Mouse (Mus musculus) c-Kit-positive CD71-positive TER-119-negative erythroid progenitor cells, embryonic 14.5 days (primary cell): ENCODE data around the gene Zbp1.

Source experiments
- DNase-seq: peaks from one replicate; pipeline ENCODE4 v3.0.0-alpha.2; 2013; ENCODE audit warnings: low read depth

Gene Zbp1

DNA sequence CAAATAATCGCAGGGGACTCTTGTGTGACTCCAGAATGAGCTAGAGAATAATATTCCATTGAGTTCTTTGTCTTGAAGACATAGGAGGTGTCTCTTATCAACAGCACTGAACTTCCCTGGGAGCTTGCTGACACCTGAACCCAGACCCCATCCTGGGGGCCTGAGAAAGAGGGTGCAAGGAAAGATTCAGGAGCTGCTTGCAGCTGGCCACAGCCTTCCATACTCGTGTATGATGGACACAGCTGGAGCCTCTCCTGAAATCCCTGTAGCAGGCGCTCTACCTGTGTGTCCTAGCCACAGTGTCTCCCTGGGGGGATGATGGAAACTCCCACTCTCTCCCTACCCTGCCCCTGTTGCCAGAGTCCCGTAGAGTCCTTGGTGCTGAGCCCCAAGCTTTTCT lies 6.5 kb downstream of the Zbp1 start:
- no peak for DNase-seq

DNA sequence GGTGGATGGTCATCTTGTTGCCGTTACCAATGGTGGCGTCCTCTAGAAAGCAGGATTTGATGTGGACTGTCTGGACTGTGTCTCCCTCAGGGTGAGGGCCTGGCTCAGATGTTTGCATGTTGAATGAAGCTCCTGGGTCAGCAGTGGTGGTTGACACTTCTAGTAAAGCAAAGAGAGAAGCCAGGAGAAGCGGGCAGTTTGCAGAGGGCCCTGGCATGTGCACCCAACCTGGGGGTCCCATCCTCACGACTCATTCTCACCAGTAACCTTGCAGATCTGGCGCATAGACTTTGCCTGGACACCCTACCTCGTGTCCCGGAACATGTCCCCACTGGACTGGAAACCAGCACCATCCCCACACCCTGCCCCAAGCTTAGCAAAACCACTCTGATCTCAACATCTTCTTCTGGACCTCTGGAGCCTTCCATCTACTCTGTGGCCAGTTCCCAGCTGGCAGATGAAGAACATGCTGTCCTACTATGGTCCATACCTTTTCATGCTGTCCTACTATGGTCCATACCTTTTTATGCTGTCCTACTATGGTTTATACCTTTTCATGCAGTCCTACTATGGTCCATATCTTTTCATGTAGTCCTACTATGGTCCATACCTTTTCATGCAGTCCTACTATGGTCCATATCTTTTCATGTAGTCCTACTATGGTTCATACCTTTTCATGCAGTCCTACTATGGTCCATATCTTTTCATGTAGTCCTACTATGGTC lies 9.5 kb downstream of the Zbp1 start:
- no peak for DNase-seq

DNA sequence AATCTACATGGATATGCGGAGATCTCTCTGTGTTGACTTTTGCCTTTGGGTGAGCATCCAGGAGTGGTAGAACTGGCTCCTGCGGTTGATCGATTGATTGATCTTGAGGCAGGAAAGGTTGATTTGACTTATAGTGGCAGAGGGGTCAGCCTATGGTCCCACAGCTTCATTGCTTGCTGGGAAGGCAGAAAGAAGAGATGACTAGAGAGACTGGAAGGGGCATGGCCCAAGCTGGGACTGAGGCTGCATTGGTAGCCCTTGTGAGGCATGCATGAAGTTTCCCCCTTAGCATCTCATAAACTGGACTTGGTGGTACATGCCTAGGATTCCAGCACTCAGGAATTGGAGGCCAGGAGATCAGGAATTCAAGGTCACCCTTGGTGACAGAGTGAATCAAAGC lies 11.7 kb downstream of the Zbp1 start:
- no peak for DNase-seq

DNA sequence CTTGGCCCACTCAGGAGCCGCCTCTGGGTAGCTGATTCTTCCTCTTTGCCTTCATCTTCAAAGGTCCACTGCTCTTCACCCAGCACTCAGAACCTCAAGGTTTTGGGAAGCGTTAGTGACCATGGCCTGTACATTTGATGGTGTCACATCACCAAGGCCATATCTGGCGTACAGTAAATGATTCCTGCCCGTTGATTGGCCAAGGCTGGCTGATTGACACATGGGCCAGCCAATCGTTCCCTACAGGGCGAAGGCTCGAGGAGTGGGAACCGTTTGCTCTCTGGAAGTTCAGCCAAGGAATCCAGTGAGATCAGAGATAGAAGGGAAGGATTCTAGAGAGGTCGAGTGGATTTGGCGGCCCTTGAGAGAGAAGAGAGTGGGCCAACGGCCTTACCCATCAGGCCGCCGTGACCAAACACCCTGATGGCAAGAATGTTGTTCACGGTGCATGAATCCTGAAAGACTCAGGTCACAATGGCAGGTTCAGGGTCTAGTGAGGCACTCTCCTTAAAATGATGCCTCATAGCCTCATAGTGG lies 13.1 kb downstream of the Zbp1 start:
- DNase-seq, result no peak

- DNase-seq, result no peak
Measured at GRCm38 (mm10) chr2:173204671-173205070, 14.1 kb downstream of the Zbp1 start.

- no peak for DNase-seq
Measured at GRCm38 (mm10) chr2:173203726-173204125, 15.0 kb downstream of the Zbp1 start.

GRCm38 (mm10) chr2:173202924-173203689 lies 15.6 kb downstream of the Zbp1 start:
- DNase-seq, result no peak

DNA sequence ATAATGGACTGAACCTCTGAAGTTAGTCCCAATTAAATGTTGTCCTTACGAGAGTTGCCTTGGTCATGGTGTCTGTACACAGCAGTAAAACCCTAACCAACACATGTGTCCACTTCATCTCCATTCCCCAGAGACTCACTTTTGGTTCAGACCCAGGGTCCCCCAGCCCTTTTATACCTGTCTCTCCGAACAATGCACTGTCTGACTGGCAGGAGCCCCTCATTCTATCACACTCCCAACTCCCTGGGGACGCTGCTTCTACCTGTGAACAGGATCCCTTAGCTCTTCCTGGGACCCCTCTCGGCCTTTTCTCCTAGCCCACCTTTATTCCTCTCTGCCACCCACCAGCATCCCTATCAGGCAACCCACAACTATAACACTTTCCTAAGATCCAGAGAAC lies 23.9 kb downstream of the Zbp1 start:
- DNase-seq, result no peak

GRCm38 (mm10) chr2:173187182-173187855 lies 31.4 kb downstream of the Zbp1 start:
- DNase-seq, result no peak

DNA sequence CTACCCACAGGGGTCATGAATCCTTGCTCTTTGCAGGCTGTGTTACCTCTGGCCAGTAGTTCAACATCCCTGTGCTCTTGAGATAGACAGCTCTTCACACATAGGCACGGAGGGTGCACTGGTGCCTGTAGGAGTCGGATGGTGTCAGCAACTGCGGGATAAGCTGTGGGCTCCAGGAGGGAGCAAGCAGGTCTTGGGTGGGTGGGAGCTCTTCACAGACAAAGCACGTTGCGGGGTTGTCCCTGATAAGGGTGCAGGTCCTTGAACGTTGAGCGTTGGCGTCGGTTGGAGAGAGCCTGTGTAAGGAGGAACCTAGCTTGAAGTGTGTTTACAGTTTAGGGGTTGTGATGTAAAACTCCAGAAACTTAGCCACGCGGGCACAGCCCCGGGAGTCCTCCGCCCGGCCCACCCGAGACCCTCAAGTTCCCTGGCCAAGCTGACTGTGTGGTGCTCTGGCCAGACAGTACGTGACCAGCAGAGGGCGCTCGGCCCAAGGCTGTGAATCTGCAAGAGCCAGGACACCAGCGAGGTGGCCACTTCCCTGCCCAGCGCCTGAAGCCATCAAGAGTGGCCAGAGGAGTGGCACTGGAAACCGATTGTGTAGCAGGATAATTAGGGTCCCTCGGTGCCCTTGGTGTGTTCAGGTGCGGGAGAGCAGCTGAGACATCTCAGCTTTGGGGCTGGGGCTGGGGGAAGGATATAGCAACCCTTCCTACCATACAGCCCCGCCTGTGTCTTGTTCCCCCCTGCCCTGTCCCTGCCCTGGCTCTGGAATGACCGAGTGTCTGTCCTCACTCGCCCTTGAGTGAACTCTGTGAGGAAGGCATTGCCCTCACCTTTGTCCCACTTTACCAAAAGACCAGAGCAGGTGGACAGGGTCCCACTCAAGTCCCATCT lies 32.4 kb downstream of the Zbp1 start:
- peak; percentile 42 for DNase-seq

DNA sequence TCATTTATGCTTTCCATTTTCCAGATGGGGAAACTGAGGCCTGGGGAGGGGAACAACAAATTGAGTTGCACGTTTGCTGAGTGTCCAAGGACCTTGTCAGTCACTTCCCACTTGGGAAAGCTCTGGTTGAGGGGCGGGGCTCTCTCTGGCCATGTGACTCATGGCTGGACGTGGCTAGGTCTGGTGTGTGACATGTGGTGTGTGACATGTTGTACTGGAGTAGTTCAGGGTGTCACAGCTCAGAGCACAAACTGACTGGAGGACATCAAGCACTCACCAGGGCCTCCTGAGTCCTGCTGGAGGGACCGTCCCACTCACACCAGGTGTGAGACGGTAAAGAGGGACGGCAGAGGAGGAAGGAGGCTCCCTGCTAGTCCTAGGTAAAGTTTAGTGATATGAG lies 33.4 kb downstream of the Zbp1 start:
- DNase-seq, result no peak

DNA sequence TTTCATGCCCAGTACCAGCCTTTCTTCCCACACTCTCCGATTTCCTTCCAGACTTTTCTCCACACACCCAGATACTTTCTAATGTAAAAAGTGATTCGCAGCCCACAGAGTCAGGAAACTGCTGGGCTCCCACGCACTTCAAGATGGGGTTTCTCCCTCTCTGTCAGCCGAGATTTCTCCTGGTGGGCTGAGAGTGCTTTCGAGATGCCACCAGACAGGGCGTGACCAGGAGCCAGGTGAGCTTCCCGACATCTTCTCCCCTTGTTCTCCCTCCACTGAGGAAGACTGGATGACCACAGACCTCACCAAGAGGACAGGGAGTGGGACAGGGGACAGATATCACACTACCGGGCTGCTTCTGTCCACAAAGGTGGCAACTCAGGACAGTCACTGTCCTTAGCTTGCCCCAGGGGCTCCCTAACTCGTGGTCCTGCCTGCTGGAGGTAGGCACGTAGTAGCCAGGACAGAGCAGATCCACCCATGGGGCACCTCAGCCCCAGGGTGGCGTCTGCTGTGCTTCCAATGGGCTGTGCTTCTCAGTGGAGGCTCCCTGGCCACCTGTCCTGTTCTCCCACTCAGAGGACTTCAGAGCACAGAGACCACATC lies 34.1 kb downstream of the Zbp1 start:
- DNase-seq, result no peak

DNA sequence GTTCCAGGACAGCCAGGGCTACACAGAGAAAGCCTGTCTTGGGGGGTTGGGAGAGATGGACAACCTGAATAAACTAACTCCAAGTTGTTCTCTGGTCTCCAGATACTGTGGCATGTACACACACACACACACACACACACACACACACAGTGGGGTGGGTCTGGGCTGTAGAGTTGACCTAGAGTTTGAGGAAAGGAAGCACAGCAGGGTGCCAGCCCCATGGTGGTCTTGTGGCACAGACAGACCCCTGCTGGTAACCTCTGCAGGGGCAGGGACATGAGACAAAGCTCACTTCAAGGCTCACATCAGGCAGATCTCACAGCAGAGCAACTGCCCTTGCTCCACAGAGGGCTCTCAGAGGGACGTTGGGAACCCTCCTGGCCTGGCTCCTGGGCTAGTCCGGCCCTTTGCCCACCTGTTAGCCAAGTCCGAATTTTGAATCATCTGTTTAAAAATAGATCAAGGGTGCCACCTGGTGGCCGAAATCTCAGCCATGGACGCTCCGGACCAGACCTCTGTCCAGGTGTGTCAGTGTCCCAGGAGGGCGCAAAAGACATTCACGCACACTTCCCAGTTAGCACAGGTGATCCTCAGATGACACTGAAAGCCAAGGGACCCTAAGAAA lies 34.8 kb downstream of the Zbp1 start:
- no peak for DNase-seq

DNA sequence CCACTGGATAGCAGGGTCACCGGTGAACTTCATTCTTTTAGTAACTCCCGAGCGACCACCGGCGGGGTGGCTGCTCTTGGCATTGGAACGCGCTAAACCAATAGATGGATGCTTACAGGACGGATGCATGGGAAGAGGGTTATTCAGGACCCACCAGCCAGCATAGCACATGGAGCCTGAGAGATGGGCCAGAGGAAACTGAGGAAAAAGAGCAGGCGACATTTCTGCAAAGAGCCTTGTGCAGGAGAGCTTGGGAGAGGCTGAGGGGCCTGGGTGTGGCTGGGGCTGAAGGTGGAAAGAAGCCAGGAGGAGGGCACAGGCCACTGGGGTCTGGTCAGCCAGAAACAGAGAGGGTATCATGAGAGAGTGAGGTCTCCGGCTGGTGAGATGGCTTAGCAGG lies 35.4 kb downstream of the Zbp1 start:
- no peak for DNase-seq

GRCm38 (mm10) chr2:173182796-173183195 lies 35.9 kb downstream of the Zbp1 start:
- DNase-seq, result no peak

GRCm38 (mm10) chr2:173181901-173182300 lies 36.8 kb downstream of the Zbp1 start:
- DNase-seq, result no peak

- DNase-seq, result no peak
Measured at GRCm38 (mm10) chr2:173181486-173181885, 37.2 kb downstream of the Zbp1 start.

DNA sequence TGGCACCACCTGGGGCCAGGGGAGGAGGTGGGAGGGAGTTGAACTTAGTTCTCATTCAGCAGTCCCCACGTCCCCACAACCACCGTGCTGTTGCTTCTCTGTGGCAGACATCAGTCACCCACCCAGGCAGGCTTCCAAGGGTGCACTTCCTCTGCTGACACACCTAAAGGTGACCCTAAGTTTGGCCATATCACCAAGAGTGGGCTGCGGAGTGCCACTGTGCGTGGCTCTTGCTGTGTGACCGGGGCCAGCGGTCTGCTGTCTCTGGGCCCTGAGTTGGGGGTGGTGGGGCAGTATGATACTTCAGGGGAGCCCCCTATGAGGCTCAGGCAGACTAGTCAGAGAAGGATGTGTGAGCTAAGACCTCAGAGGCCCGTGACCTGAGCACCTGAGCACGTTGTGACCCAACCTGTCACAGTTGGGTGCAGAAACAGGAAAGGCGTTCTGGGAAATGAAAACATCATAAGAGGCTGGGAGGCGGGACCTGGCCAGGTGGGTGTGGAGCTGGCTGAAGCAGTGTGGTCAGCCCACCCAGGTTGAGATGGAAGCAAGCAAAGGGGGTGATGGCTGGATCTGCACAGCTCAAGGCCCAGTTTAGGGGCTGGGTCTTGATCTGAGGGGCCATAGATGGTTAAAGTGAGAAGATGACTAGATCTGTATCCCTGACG lies 37.9 kb downstream of the Zbp1 start:
- DNase-seq, result no peak

GRCm38 (mm10) chr2:173180026-173180425 lies 38.7 kb downstream of the Zbp1 start:
- DNase-seq, result no peak

DNA sequence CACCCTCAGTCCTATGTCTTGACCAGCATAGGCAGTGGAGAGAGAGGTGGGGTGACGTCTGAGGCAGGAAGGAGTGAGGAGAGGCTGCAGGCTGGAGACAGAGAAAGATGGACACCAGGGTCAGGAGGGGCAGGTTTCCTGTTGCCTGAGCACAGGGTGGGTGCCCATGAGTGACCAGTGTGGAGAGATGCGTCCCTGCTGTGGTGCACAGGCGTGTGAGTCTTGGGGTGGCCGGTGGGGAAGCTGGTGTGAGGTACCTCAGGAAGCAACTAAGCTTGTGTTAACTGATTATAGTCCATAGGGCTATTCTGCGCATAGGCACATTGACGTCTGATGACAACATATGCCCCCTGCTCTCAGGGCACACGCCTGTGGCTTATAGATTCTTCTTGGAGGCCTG lies 39.7 kb downstream of the Zbp1 start:
- no peak for DNase-seq
